Mouse (Mus musculus) midbrain, embryonic 11.5 days (tissue): ENCODE measurements around the gene Ddx10. TPM values are rescaled to one million over a fixed set of nuclear protein-coding genes. Genes with fewer than 3 reads are reported as not detected.

Experiments used
- ATAC-seq: fragments of 200-750 bp; cut with Nextera tagmentation; 2 replicates; pipeline ENCODE4 v1.8.0; 2017; ENCODE audit warnings: moderate TSS enrichment, moderate library complexity; ENCODE audit not compliant: low FRiP score
- DNase-seq: peaks from one replicate; pipeline ENCODE4 v3.0.0; 2015; ENCODE audit warnings: low spot score; ENCODE audit errors: missing footprints
- H3K27ac ChIP-seq: fragments of 300-500 bp; sonication (generic); 2 replicates; pipeline ENCODE4 v1.5.1; 2014; ENCODE audit warnings: low read depth, low read length
- H3K27me3 ChIP-seq: fragments of 300-500 bp; sonication (generic); 2 replicates; pipeline ENCODE4 v1.6.1; 2014; ENCODE audit warnings: mild to moderate bottlenecking, low read length, moderate library complexity, mixed read lengths; ENCODE audit not compliant: control insufficient read depth, insufficient read depth
- H3K36me3 ChIP-seq: fragments of 300-500 bp; sonication (generic); 2 replicates; pipeline ENCODE4 v1.6.1; 2014; ENCODE audit warnings: mild to moderate bottlenecking, low read length, moderate library complexity, mixed read lengths; ENCODE audit not compliant: control insufficient read depth, insufficient read depth
- H3K4me1 ChIP-seq: fragments of 300-500 bp; sonication (generic); 2 replicates; pipeline ENCODE4 v1.6.1; 2014; ENCODE audit warnings: low read length; ENCODE audit not compliant: control insufficient read depth, insufficient read depth
- H3K4me2 ChIP-seq: fragments of 300-500 bp; sonication (generic); 2 replicates; pipeline ENCODE4 v1.6.1; 2014; ENCODE audit warnings: mild to moderate bottlenecking, moderate library complexity
- H3K4me3 ChIP-seq: fragments of 300-500 bp; sonication (generic); 2 replicates; pipeline ENCODE4 v1.5.1; 2014; ENCODE audit warnings: low read depth, low read length
- H3K9ac ChIP-seq: fragments of 300-500 bp; sonication (generic); 2 replicates; pipeline ENCODE4 v1.6.1; 2014; ENCODE audit warnings: low read length
- H3K9me3 ChIP-seq: fragments of 300-500 bp; sonication (generic); 2 replicates; pipeline ENCODE4 v1.6.1; 2016; ENCODE audit warnings: low read length; ENCODE audit not compliant: control insufficient read depth
- WGBS: fragments of 180-500 bp; shearing (Covaris S2); extraction: QIAGEN DNeasy Blood & Tissue Kit; methylation state at CpG from one replicate; pipeline ENCODE4 v1.1.7; 2014; 5-methylcytosine and 5-hydroxymethylcytosine counted together
- polyA plus RNA-seq: library from polyadenylated mRNA; unstranded; fragments of >200 nt; fragmentation: Nextera tagmentation; extraction: Ambion mirVana; gene quantifications from 2 replicates; pipeline ENCODE4 v1.2.1, GENCODE M21; 2014

Ddx10 gene
- polyA plus RNA-seq, 1 experiment from 2014 or later: 30.7 TPM

DNA sequence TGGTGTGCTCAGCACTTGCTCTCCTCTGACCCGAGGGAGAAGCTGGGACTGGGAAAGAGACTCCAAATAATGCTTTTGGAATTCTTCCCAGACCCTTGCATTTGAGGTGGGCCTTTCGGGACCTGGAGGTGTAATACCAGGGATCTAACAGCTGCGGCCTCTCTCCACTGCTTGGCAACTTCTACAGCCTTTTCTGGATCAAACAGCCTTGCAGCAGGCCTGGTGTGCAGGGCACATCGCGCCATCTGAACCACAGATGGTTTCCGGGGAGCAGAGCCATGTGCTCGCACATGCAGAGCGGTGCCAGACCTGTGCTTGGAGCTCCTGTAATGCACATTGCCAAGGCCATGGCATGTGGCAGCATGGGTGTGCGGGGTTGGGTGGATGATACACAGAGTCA lies 175.8 kb downstream of the Ddx10 start:
- Histone ChIP-seq H3K4me1 (no peaks in the 10 kb centered on the region; the same call in 1 of the 2 replicates), H3K36me3 (no peaks in the 10 kb centered on the region), H3K27me3 (no peaks in the 10 kb centered on the region), H3K4me3 (no peak overlapping the region), H3K9ac (no peak overlapping the region), H3K27ac (no peak overlapping the region), H3K9me3 (no peaks in the 10 kb centered on the region), H3K4me2 (no peak overlapping the region)
- no peak for DNase-seq
- 93% methylated on average over 9 of the region's 9 CpGs for WGBS
- ATAC-seq: no peak

DNA sequence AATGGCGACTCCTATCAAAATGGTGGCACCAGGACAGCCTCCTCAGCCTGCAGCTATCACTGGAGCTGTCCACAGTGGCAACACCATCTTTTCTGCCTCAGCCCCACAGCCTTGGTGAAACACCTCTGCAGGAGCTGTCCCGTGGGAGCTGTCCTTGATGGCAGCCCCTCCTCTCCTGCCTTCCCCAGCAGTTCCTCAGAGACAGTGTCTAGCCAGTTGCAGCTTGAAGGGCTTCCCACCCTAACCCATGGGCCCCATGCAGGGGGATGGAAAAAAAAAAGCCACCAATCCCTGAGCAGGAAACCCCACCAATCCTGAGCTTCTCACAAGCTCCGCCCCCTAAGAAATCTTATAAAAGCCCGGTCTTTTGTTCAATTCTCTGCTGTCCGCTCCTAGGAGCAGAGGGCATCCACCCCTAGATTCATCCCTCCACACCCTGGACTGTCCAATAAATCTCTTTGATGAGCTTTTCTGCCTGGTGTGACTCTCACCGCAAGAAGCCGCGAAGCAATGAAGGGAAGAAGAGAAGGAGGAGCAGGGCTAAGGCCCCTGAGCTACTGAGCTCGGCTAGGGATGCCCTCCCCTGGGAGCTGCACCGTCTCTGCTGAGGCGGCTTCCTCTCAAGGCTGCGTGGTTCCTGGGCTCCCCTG lies 176.9 kb downstream of the Ddx10 start:
- no peaks in the 10 kb centered on the region for H3K36me3 ChIP-seq
- no peak overlapping the region for H3K4me2 ChIP-seq
- H3K27me3 ChIP-seq: no peaks in the 10 kb centered on the region
- DNase-seq (no peak), ATAC-seq (0 out of 2 replicates have a peak, but pooled peaks have one; percentile 35)
- no peaks in the 10 kb centered on the region for H3K9me3 ChIP-seq
- 69% methylated on average over 12 of the region's 12 CpGs for whole genome bisulfite sequencing
- H3K27ac ChIP-seq: no peak overlapping the region
- H3K4me3 ChIP-seq: no peak overlapping the region
- H3K9ac ChIP-seq: no peak overlapping the region
- no peaks in the 10 kb centered on the region; the same call in 1 of the 2 replicates for H3K4me1 ChIP-seq

DNA sequence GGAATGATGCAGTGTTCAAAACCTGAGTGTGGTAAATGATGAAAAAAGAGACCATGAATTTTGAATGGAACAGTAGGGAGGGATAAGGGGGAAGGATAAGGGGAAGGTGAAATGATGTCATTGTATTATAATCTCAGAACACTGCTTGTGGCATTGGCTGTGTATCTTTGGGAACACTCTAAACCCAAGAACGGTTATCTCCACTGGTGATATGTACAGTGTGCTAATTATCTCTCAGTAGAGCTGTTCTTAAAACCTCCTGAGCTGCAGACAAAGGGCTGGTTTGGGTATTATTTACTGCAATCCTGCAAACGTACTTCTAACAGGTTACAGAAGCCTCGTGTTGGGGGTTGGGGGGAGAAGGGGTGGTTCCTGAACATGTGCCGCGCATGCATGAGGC lies 179.7 kb downstream of the Ddx10 start:
- no peaks in the 10 kb centered on the region for H3K27me3 ChIP-seq
- H3K4me2 ChIP-seq: no peak overlapping the region
- H3K4me1 ChIP-seq: no peaks in the 10 kb centered on the region; the same call in 1 of the 2 replicates
- H3K9me3 ChIP-seq: no peaks in the 10 kb centered on the region
- ATAC-seq (no peak), DNase-seq (no peak)
- H3K27ac ChIP-seq: no peak overlapping the region
- no peak overlapping the region for H3K9ac ChIP-seq
- no peak overlapping the region for H3K4me3 ChIP-seq
- WGBS: 91% methylated on average over 5 of the region's 5 CpGs
- H3K36me3 ChIP-seq: no peaks in the 10 kb centered on the region

DNA sequence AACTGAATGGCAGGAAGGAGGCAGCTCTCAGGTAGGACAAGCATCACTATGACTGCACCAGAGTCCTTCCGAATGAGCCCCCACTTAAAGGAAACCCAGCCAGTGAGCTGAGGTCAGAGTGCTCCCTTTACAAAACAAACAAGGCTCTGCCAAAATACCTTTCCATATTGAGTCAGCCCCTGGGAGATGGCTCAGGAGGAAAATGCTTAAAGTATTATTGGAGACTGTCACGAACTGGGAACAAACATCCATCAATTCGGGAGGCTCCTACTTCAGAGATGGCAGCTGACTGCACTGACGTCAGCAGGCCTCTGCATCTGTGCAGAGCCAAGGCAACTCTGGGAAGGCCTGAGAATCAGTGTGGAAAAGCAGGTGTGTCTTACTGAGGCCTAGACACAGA lies 181.4 kb downstream of the Ddx10 start:
- 71% methylated on average over 4 of the region's 4 CpGs for WGBS

DNA sequence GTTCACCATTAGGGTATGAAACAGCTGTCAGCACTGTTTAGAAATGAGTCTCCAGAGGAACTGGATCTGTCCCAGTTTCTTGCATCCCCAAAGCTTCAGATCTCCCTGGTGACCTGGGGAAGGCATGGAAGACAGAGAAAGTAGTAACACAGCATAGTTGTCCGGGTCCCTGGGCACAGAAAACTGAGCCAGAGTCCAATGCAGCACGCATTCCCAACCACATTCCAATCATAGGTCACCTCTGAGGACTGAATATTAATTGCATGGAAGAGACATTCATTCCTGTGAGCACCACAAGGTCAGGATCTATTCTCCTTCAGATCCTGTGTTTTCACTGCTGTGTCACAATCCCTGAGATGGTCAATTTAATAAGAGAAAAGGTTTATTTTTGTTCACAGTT lies 182.8 kb downstream of the Ddx10 start:
- DNase-seq: no peak
- Histone ChIP-seq H3K27ac (no peak overlapping the region), H3K27me3 (no peaks in the 10 kb centered on the region), H3K9ac (no peak overlapping the region), H3K4me1 (no peaks in the 10 kb centered on the region), H3K36me3 (no peaks in the 10 kb centered on the region), H3K4me3 (no peak overlapping the region), H3K9me3 (no peaks in the 10 kb centered on the region), H3K4me2 (no peak overlapping the region)
- 73% methylated on average over 2 of the region's 2 CpGs for WGBS
- no peak for ATAC-seq

More for the DNA sequence above, 181.4 kb downstream of the Ddx10 start:
- no peak overlapping the region for H3K4me3 ChIP-seq
- no peak overlapping the region for H3K27ac ChIP-seq
- H3K9me3 ChIP-seq: no peaks in the 10 kb centered on the region
- H3K4me2 ChIP-seq: no peak overlapping the region
- H3K27me3 ChIP-seq: no peaks in the 10 kb centered on the region
- no peak for DNase-seq
- H3K36me3 ChIP-seq: no peaks in the 10 kb centered on the region
- H3K9ac ChIP-seq: no peak overlapping the region
- no peaks in the 10 kb centered on the region; the same call in 1 of the 2 replicates for H3K4me1 ChIP-seq
- ATAC-seq: no peak

DNA sequence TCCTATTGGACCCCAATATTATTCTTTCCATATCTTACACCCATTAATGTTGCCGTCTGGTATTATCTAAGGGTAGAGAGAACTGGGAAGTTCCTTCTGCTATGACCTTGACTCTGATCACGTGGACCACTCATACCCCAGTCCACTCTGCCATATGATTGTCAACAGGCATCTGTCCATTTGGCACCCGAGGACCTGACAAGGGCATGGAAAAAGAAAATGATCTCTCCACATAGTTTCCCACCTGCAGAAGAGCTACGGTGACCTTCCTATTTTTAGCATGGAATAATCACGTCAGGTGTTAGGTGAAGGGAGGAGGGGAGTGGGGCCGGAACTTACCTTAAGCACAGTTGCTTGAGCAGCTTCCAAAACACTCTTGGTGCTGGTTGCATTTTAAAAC lies 183.3 kb downstream of the Ddx10 start:
- Histone ChIP-seq H3K9ac (no peak overlapping the region), H3K4me2 (no peak overlapping the region), H3K36me3 (no peaks in the 10 kb centered on the region), H3K9me3 (no peaks in the 10 kb centered on the region), H3K27ac (no peak overlapping the region), H3K4me1 (no peaks in the 10 kb centered on the region), H3K4me3 (no peak overlapping the region), H3K27me3 (no peaks in the 10 kb centered on the region)
- 90% methylated on average over 6 of the region's 6 CpGs for WGBS
- no peak for ATAC-seq
- DNase-seq: no peak

DNA sequence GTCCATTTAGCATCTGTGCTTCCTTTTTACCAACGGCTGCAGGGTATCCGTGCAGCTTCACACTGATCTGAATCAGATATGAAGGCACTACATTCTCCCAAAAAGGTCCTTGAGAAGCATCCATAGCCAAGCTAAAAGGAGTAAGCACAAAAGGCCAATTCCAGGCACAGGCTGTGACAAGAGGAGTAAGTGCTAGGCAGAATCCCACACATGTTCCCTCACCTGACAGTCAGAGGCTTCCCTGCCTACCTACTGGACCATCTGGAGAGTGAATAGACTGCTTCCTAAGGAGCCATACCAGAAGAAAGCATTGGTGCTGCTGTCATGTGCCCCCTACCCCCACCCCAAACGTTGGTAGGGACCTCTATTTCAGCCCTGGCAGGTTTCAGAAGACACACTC lies 192.5 kb downstream of the Ddx10 start:
- WGBS: 73% methylated on average over 3 of the region's 3 CpGs

More for the DNA sequence above, 192.5 kb downstream of the Ddx10 start:
- H3K9ac ChIP-seq: no peak overlapping the region
- H3K4me2 ChIP-seq: no peak overlapping the region
- H3K36me3 ChIP-seq: no peaks in the 10 kb centered on the region
- ATAC-seq (no peak), DNase-seq (no peak)
- no peaks in the 10 kb centered on the region for H3K9me3 ChIP-seq
- no peaks in the 10 kb centered on the region for H3K4me1 ChIP-seq
- no peaks in the 10 kb centered on the region for H3K27me3 ChIP-seq
- no peak overlapping the region for H3K4me3 ChIP-seq
- no peak overlapping the region for H3K27ac ChIP-seq

Other genes starting within 250 kb of the Ddx10 start
- 0.70 TPM in 2 replicates for gene Exph5, start 53.6 kb upstream of the Ddx10 start, polyA plus RNA-seq
- gene Kdelc2, start 136.0 kb upstream of the Ddx10 start, polyA plus RNA-seq: 11.0 and 12.9 TPM in 2 replicates
- gene 4930550C14Rik, start 154.3 kb upstream of the Ddx10 start, polyA plus RNA-seq: 0.30 and 0.34 TPM in 2 replicates